Mouse (Mus musculus) frontal cortex, postnatal 25 days (tissue): ENCODE results near the gene Gba.
"Not testable (repeated sequence)": the region's sequence is repeated elsewhere in the genome, so short reads cannot be mapped to it uniquely, and the experiment has no call there.

Source experiments
- DNase-seq, 2 experiments: peaks; one replicate each; pipeline ENCODE4 v3.0.0; 2022; ENCODE audit warnings: low spot score in 2 of 2

The Gba gene

GRCm38 (mm10) chr3:89215853-89216252 lies 13.1 kb downstream of the Gba start:
- DNase-seq: peak; percentile 83

GRCm38 (mm10) chr3:89216407-89216806 lies 13.7 kb downstream of the Gba start:
- DNase-seq: not testable (repeated sequence)

GRCm38 (mm10) chr3:89218271-89218670 lies 15.5 kb downstream of the Gba start:
- DNase-seq: no peak

- no peak for DNase-seq
Observed at GRCm38 (mm10) chr3:89219546-89219945, 16.8 kb downstream of the Gba start.

GRCm38 (mm10) chr3:89221167-89221566 lies 18.4 kb downstream of the Gba start:
- no peak for DNase-seq

GRCm38 (mm10) chr3:89224796-89225195 lies 22.1 kb downstream of the Gba start:
- no peak for DNase-seq

- DNase-seq: no peak
Observed at GRCm38 (mm10) chr3:89225321-89225815, 22.6 kb downstream of the Gba start.

GRCm38 (mm10) chr3:89225918-89226317 lies 23.2 kb downstream of the Gba start:
- no peak for DNase-seq

GRCm38 (mm10) chr3:89226361-89226760 lies 23.6 kb downstream of the Gba start:
- no peak for DNase-seq

GRCm38 (mm10) chr3:89226900-89227299 lies 24.2 kb downstream of the Gba start, which contains the start of gene Mtx1:
Mtx1 (minus strand) TSS chr3:89227088.
- DNase-seq: no peak

GRCm38 (mm10) chr3:89227307-89228179 lies 24.8 kb downstream of the Gba start:
- DNase-seq: peak; percentile 77 to 80

GRCm38 (mm10) chr3:89228180-89228549 lies 25.4 kb downstream of the Gba start:
- DNase-seq: peak; percentile 78 to 80

- no peak for DNase-seq
Observed at GRCm38 (mm10) chr3:89228836-89229235, 26.1 kb downstream of the Gba start, which contains the start of gene Muc1. Muc1 (plus strand) TSS chr3:89229057.

GRCm38 (mm10) chr3:89229276-89229675 lies 26.5 kb downstream of the Gba start:
- DNase-seq: no peak

- DNase-seq: no peak
Observed at GRCm38 (mm10) chr3:89230561-89230960, 27.8 kb downstream of the Gba start.

- no peak for DNase-seq
Observed at GRCm38 (mm10) chr3:89231345-89231744, 28.6 kb downstream of the Gba start.

- DNase-seq: no peak
Observed at GRCm38 (mm10) chr3:89231772-89232275, 29.1 kb downstream of the Gba start.

GRCm38 (mm10) chr3:89232614-89233013 lies 29.9 kb downstream of the Gba start:
- no peak for DNase-seq

GRCm38 (mm10) chr3:89233562-89234110 lies 30.9 kb downstream of the Gba start:
- no peak for DNase-seq

GRCm38 (mm10) chr3:89236516-89236915 lies 33.8 kb downstream of the Gba start:
- DNase-seq: no peak

- no peak for DNase-seq
Observed at GRCm38 (mm10) chr3:89237682-89238081, 35.0 kb downstream of the Gba start.

- no peak for DNase-seq
Observed at GRCm38 (mm10) chr3:89238494-89238893, 35.8 kb downstream of the Gba start.
